Mouse (Mus musculus): Measurements from ENCODE around the gene Atp6v1d. TPM values are rescaled to one million over a fixed set of nuclear protein-coding genes. Genes with fewer than 3 reads are reported as not detected.

Gene Atp6v1d
- total RNA-seq, 1 experiment, result 44.6 TPM

- no peak for DNase-seq (ENCODE audit: low read depth, low spot score)
- in situ Hi-C loops (cut with MboI; ENCODE audit: low sequenced_read_pairs in 2 of 2, unreplicated experiment in 2 of 2), result no loop called here
- no peak for TF ChIP-seq ZNF384 (IDR thresholded peaks at IDR 0.05; ENCODE audit: low read depth, low read length)
- TF ChIP-seq MAFK (IDR thresholded peaks at IDR 0.05; ENCODE audit: insufficient read depth, low read depth, low read length), result no peak
- no peak for TF ChIP-seq HCFC1 (IDR thresholded peaks at IDR 0.05; ENCODE audit: borderline replicate concordance, insufficient read depth, low read length)
- TF ChIP-seq CHD2 (IDR thresholded peaks at IDR 0.05; ENCODE audit: low read depth, low read length), result no peak
- TF ChIP-seq ZC3H11A (IDR thresholded peaks at IDR 0.05; ENCODE audit: borderline replicate concordance, low read depth, low read length), result no peak
- Histone ChIP-seq H3K4me1 (ENCODE audit: control insufficient read depth in 2 of 2, insufficient read depth in 2 of 2, low read length in 2 of 2, poor library complexity in 1 of 2) (no peaks in the 10 kb centered on the region), H3K36me3 (ENCODE audit: control insufficient read depth, insufficient read depth, low read length, poor library complexity, severe bottlenecking) (no peaks in the 10 kb centered on the region), H3K9ac (ENCODE audit: insufficient read depth, low read depth, low read length, poor library complexity, severe bottlenecking) (no peak overlapping the region), H3K9me3 (ENCODE audit: control insufficient read depth, insufficient read depth, low read depth, low read length) (no peaks in the 10 kb centered on the region), H3K4me3 (ENCODE audit: insufficient read depth in 1 of 2, low read depth in 1 of 2, low read length in 2 of 2, poor library complexity in 1 of 2, severe bottlenecking in 1 of 2) (no peak overlapping the region), H3K27ac (ENCODE audit: insufficient read depth, low read depth, low read length, poor library complexity, severe bottlenecking) (no peak overlapping the region)
Observed at GRCm38 (mm10) chr12:78794236-78794635, 67.2 kb downstream of the Atp6v1d start.

- no peak for DNase-seq (ENCODE audit: low read depth, low spot score)
- no peak overlapping the region for H3K4me3 ChIP-seq (ENCODE audit: insufficient read depth in 1 of 2, low read depth in 1 of 2, low read length in 2 of 2, poor library complexity in 1 of 2, severe bottlenecking in 1 of 2)
- H3K4me1 ChIP-seq (ENCODE audit: control insufficient read depth in 2 of 2, insufficient read depth in 2 of 2, low read length in 2 of 2, poor library complexity in 1 of 2), result no peaks in the 10 kb centered on the region
- TF ChIP-seq CHD2 (IDR thresholded peaks at IDR 0.05; ENCODE audit: low read depth, low read length), result no peak
- TF ChIP-seq HCFC1 (IDR thresholded peaks at IDR 0.05; ENCODE audit: borderline replicate concordance, insufficient read depth, low read length), result no peak
- no peak for TF ChIP-seq ZNF384 (IDR thresholded peaks at IDR 0.05; ENCODE audit: low read depth, low read length)
- TF ChIP-seq ZC3H11A (IDR thresholded peaks at IDR 0.05; ENCODE audit: borderline replicate concordance, low read depth, low read length), result no peak
- TF ChIP-seq MAFK (IDR thresholded peaks at IDR 0.05; ENCODE audit: insufficient read depth, low read depth, low read length), result no peak
- no peak overlapping the region for H3K27ac ChIP-seq (ENCODE audit: insufficient read depth, low read depth, low read length, poor library complexity, severe bottlenecking)
- no peak overlapping the region for H3K9ac ChIP-seq (ENCODE audit: insufficient read depth, low read depth, low read length, poor library complexity, severe bottlenecking)
- H3K36me3 ChIP-seq (ENCODE audit: control insufficient read depth, insufficient read depth, low read length, poor library complexity, severe bottlenecking), result no peaks in the 10 kb centered on the region
- H3K9me3 ChIP-seq (ENCODE audit: control insufficient read depth, insufficient read depth, low read depth, low read length), result no peaks in the 10 kb centered on the region
- in situ Hi-C loops (cut with MboI; ENCODE audit: low sequenced_read_pairs in 2 of 2, unreplicated experiment in 2 of 2), result no loop called here
Observed at GRCm38 (mm10) chr12:78790791-78791190, 70.6 kb downstream of the Atp6v1d start.

Other genes with a start within 250 kb of the Atp6v1d start
- gene Fam71d, start 170.1 kb downstream of the Atp6v1d start, total RNA-seq (2012; rRNA removed), result not detected in 2 replicates
- gene Mpp5, start 112.7 kb downstream of the Atp6v1d start, total RNA-seq (2012; rRNA removed), result 15.4 and 19.9 TPM in 2 replicates
- 113 and 184 TPM in 2 replicates for gene Eif2s1, start 181 bp upstream of the Atp6v1d start, total RNA-seq (2012; rRNA removed)
- 0.98 and 1.1 TPM in 2 replicates for gene Plek2, start 45.3 kb upstream of the Atp6v1d start, total RNA-seq (2012; rRNA removed)
- 6.1 TPM in 2 replicates for gene Tmem229b, start 146.0 kb upstream of the Atp6v1d start, total RNA-seq (2012; rRNA removed)
- gene Plekhh1, start 167.5 kb upstream of the Atp6v1d start, total RNA-seq (2012; rRNA removed), result 9.0 and 11.2 TPM in 2 replicates
- 14.8 and 17.0 TPM in 2 replicates for gene Pigh, start 228.0 kb upstream of the Atp6v1d start, total RNA-seq (2012; rRNA removed)

Measured in ES-E14 (cell line).